ENCODE assay signal across 32 mouse cellular contexts in genomic region chr11:119768511-119768910, GRCm38 (mm10).
"Had no signal": no experiment of that assay in that cellular context is flagged by ENCODE, and none has a peak within 500 bp of the region (broad histone marks: within the 10 kb centered on the region; RNA-seq: fewer than 3 reads in every experiment).

No protein-coding gene starts in this region.

- ATAC-seq: hindbrain, embryonic 16.5 days; inflammation-experienced regulatory T-cells, adult 6 months; intestine, embryonic 15.5 days; intestine, embryonic 16.5 days; intestine, postnatal 0 days had no signal

- H3K36me3 ChIP-seq: heart, embryonic 12.5 days; heart, embryonic 15.5 days; hindbrain, embryonic 15.5 days had no signal

- H3K4me3 ChIP-seq: heart, embryonic 10.5 days; heart, embryonic 12.5 days; heart, embryonic 13.5 days; heart, embryonic 15.5 days; hindbrain, embryonic 12.5 days; hindbrain, embryonic 13.5 days; hindbrain, embryonic 15.5 days; intestine, embryonic 15.5 days; kidney, embryonic 15.5 days; layer of hippocampus, adult 2 months had no signal

- H3K27me3 ChIP-seq: heart, embryonic 12.5 days; heart, embryonic 13.5 days; heart, embryonic 15.5 days; hindbrain, embryonic 12.5 days; hindbrain, embryonic 13.5 days; hindbrain, embryonic 15.5 days; intestine, embryonic 15.5 days; kidney, embryonic 15.5 days had no signal

- H3K9me3 ChIP-seq: heart, embryonic 10.5 days; heart, embryonic 12.5 days; heart, embryonic 13.5 days; heart, embryonic 15.5 days; hindbrain, embryonic 12.5 days; hindbrain, embryonic 13.5 days; hindbrain, embryonic 15.5 days; intestine, embryonic 15.5 days; kidney, embryonic 15.5 days had no signal

- H3K4me2 ChIP-seq: heart, embryonic 11.5 days; heart, embryonic 12.5 days; heart, embryonic 13.5 days; heart, embryonic 15.5 days; hindbrain, embryonic 12.5 days; hindbrain, embryonic 13.5 days; hindbrain, embryonic 14.5 days; hindbrain, embryonic 15.5 days; intestine, embryonic 15.5 days; kidney, embryonic 15.5 days had no signal

- DNase-seq: heart, postnatal 10 days; heart, postnatal 14 days; heart, postnatal 36 days; heart, postnatal 4 days; kidney, adult 11 months; kidney, adult 18-20 months; kidney, adult 2 months; kidney, adult 8-10 months; kidney, adult 9 months; kidney, postnatal 10 days; kidney, postnatal 14 days; kidney, postnatal 25 days; kidney, postnatal 4 days; layer of hippocampus, adult 9-11 months; layer of hippocampus, postnatal 36 days had no signal

- H3K4me1 ChIP-seq: intestine, embryonic 15.5 days; kidney, embryonic 15.5 days had no signal

- H3K27ac ChIP-seq: heart, embryonic 10.5 days; heart, embryonic 13.5 days; heart, embryonic 15.5 days; hindbrain, embryonic 14.5 days; intestine, embryonic 15.5 days; kidney, embryonic 15.5 days; kidney, postnatal 0 days had no signal

- H3K9ac ChIP-seq: heart, embryonic 12.5 days; heart, embryonic 13.5 days; heart, embryonic 15.5 days; hindbrain, embryonic 12.5 days; hindbrain, embryonic 13.5 days; hindbrain, embryonic 14.5 days; hindbrain, embryonic 15.5 days; intestine, embryonic 15.5 days; kidney, embryonic 15.5 days had no signal
